ENCODE assay signal across 7 mouse cellular contexts in genomic region chr7:126376903-126377277, GRCm38 (mm10). TPM values are rescaled to one million over a fixed set of nuclear protein-coding genes. Genes with fewer than 3 reads are reported as not detected.
DNase-seq lines count a peak whose midpoint lies in the region; ATAC-seq and TF ChIP-seq lines count a peak whose summit lies in the region.

No protein-coding gene starts in this region.

- H3K4me3 ChIP-seq in lung, postnatal 0 days (ENCODE audit: low read depth, low read length), result peak overlapping the region; percentile 69
- H3K4me3 ChIP-seq in embryonic facial prominence, embryonic 12.5 days, result peak overlapping the region; percentile 96
- H3K4me3 ChIP-seq in heart, embryonic 16.5 days (ENCODE audit: low read length), result peak overlapping the region; percentile 98
- peak overlapping the region; percentile 86 for H3K4me3 ChIP-seq in liver, embryonic 13.5 days (replicated peaks)
- peak overlapping the region; percentile 83 for H3K4me3 ChIP-seq in stomach, postnatal 0 days (ENCODE audit: low read depth, low read length)

- H3K36me3 ChIP-seq in lung, postnatal 0 days (ENCODE audit: insufficient read depth, low read length), result peaks cover 9% of the 10 kb centered on the region; the same call in 1 of the 2 replicates
- H3K36me3 ChIP-seq in embryonic facial prominence, embryonic 12.5 days, result peaks cover 22% of the 10 kb centered on the region
- H3K36me3 ChIP-seq in heart, embryonic 16.5 days (ENCODE audit: control insufficient read depth, insufficient read depth), result 0 out of 2 replicates have a peak, but pooled peaks cover 9% of the 10 kb centered on the region
- peaks cover 28% of the 10 kb centered on the region for H3K36me3 ChIP-seq in liver, embryonic 13.5 days
- H3K36me3 ChIP-seq in stomach, postnatal 0 days (ENCODE audit: control insufficient read depth, insufficient read depth, low read length), result peaks cover 11% of the 10 kb centered on the region

- TF ChIP-seq CTCF in lung, postnatal 0 days (IDR thresholded peaks at IDR 0.05), result no peak
- TF ChIP-seq CTCF in stomach, postnatal 0 days (IDR thresholded peaks at IDR 0.05; ENCODE audit: low read depth), result no peak

- no peak for TF ChIP-seq EP300 in lung, postnatal 0 days (IDR thresholded peaks at IDR 0.05)
- TF ChIP-seq EP300 in stomach, postnatal 0 days (optimal IDR thresholded peaks at IDR 0.05), result no peak

- no peak for DNase-seq in lung, postnatal 0 days (ENCODE audit: low spot score)
- DNase-seq in lung, postnatal 25 days (ENCODE audit: low spot score), result no peak
- no peak for DNase-seq in liver, embryonic 13.5 days
- no peak for DNase-seq in stomach, postnatal 0 days (ENCODE audit: low spot score)
- DNase-seq in Muller cell, postnatal 12 days (ENCODE audit: inconsistent ontology term), result no peak

- H3K4me2 ChIP-seq in lung, postnatal 0 days (replicated peaks; ENCODE audit: low read depth, low read length), result peak overlapping the region; percentile 87
- H3K4me2 ChIP-seq in embryonic facial prominence, embryonic 12.5 days (replicated peaks), result peak overlapping the region; percentile 95
- H3K4me2 ChIP-seq in heart, embryonic 16.5 days (ENCODE audit: low read depth, low read length), result peak overlapping the region; percentile 99
- peak overlapping the region; percentile 96 for H3K4me2 ChIP-seq in liver, embryonic 13.5 days
- peak overlapping the region; percentile 97 for H3K4me2 ChIP-seq in stomach, postnatal 0 days (replicated peaks; ENCODE audit: low read depth)

- H3K4me1 ChIP-seq in lung, postnatal 0 days (ENCODE audit: insufficient read depth, low read depth, low read length), result peaks cover 6% of the 10 kb centered on the region; the same call in 1 of the 2 replicates
- H3K4me1 ChIP-seq in embryonic facial prominence, embryonic 12.5 days, result peaks cover 8% of the 10 kb centered on the region
- H3K4me1 ChIP-seq in heart, embryonic 16.5 days (ENCODE audit: control insufficient read depth, insufficient read depth, low read length), result peaks cover 10% of the 10 kb centered on the region
- H3K4me1 ChIP-seq in liver, embryonic 13.5 days (replicated peaks), result peaks cover 36% of the 10 kb centered on the region
- 0 out of 2 replicates have a peak, but pooled peaks cover 4% of the 10 kb centered on the region for H3K4me1 ChIP-seq in stomach, postnatal 0 days (replicated peaks; ENCODE audit: control insufficient read depth, insufficient read depth)

- H3K9me3 ChIP-seq in lung, postnatal 0 days (ENCODE audit: low read length), result no peaks in the 10 kb centered on the region
- no peaks in the 10 kb centered on the region for H3K9me3 ChIP-seq in embryonic facial prominence, embryonic 12.5 days
- no peaks in the 10 kb centered on the region for H3K9me3 ChIP-seq in heart, embryonic 16.5 days (replicated peaks; ENCODE audit: control insufficient read depth, low read length)
- H3K9me3 ChIP-seq in liver, embryonic 13.5 days (replicated peaks), result no peaks in the 10 kb centered on the region
- H3K9me3 ChIP-seq in stomach, postnatal 0 days (ENCODE audit: control insufficient read depth, low read length), result no peaks in the 10 kb centered on the region

- peak overlapping the region; percentile 51 for H3K27ac ChIP-seq in lung, postnatal 0 days (ENCODE audit: low read length)
- peak overlapping the region; percentile 41; the same call in 1 of the 2 replicates for H3K27ac ChIP-seq in embryonic facial prominence, embryonic 12.5 days
- H3K27ac ChIP-seq in heart, embryonic 16.5 days (ENCODE audit: low read length), result peak overlapping the region; percentile 29; the same call in 1 of the 2 replicates
- H3K27ac ChIP-seq in liver, embryonic 13.5 days, result peak overlapping the region; percentile 71
- H3K27ac ChIP-seq in stomach, postnatal 0 days (replicated peaks), result peak overlapping the region; percentile 63

- no peaks in the 10 kb centered on the region for H3K27me3 ChIP-seq in lung, postnatal 0 days (replicated peaks; ENCODE audit: insufficient read depth, low read length)
- H3K27me3 ChIP-seq in embryonic facial prominence, embryonic 12.5 days, result no peaks in the 10 kb centered on the region
- no peaks in the 10 kb centered on the region for H3K27me3 ChIP-seq in heart, embryonic 16.5 days (ENCODE audit: control insufficient read depth, insufficient read depth, low read length)
- H3K27me3 ChIP-seq in liver, embryonic 13.5 days, result no peaks in the 10 kb centered on the region
- H3K27me3 ChIP-seq in stomach, postnatal 0 days (ENCODE audit: control insufficient read depth, insufficient read depth, low read length), result no peaks in the 10 kb centered on the region

- 2% methylated on average over 27 of the region's 27 CpGs for WGBS in lung, postnatal 0 days
- WGBS in embryonic facial prominence, embryonic 12.5 days, result 1% methylated on average over 27 of the region's 27 CpGs
- 1% methylated on average over 27 of the region's 27 CpGs for WGBS in heart, embryonic 16.5 days
- WGBS in liver, embryonic 13.5 days (ENCODE audit: insufficient replicate concordance), result under 1% methylated on average over 27 of the region's 27 CpGs
- WGBS in stomach, postnatal 0 days, result 2% methylated on average over 27 of the region's 27 CpGs

- peak overlapping the region; percentile 92 for H3K9ac ChIP-seq in lung, postnatal 0 days (replicated peaks; ENCODE audit: low read depth)
- H3K9ac ChIP-seq in embryonic facial prominence, embryonic 12.5 days, result peak overlapping the region; percentile 83
- peak overlapping the region; percentile 91 for H3K9ac ChIP-seq in heart, embryonic 16.5 days (ENCODE audit: low read length)
- peak overlapping the region; percentile 82 for H3K9ac ChIP-seq in liver, embryonic 13.5 days
- peak overlapping the region; percentile 92 for H3K9ac ChIP-seq in stomach, postnatal 0 days (ENCODE audit: low read length)

- peak; percentile 39 for ATAC-seq in lung, postnatal 0 days
- ATAC-seq in embryonic facial prominence, embryonic 12.5 days (ENCODE audit: insufficient number of reproducible peaks, insufficient read depth, low FRiP score, low TSS enrichment), result peak; percentile 53
- no peak; the same call in none of the 2 replicates for ATAC-seq in heart, embryonic 16.5 days (replicated peaks; ENCODE audit: extremely low read depth, insufficient read depth, low FRiP score)
- ATAC-seq in liver, embryonic 13.5 days (ENCODE audit: low read depth), result peak; percentile 61
- peak; percentile 3; the same call in 1 of the 2 replicates for ATAC-seq in stomach, postnatal 0 days (ENCODE audit: low FRiP score, low TSS enrichment)

RNA-seq across cellular contexts. Expression of gene Spns1, which starts 0.4 kb away (rescaled TPM):
- polyA plus RNA-seq in lung, postnatal 0 days (2015; fragmentation: Nextera tagmentation; extraction: Ambion mirVana), result 50.3 and 53.7 TPM in 2 replicates
- 64.9 and 68.9 TPM in 2 replicates for polyA plus RNA-seq in embryonic facial prominence, embryonic 12.5 days (2016; fragmentation: Nextera tagmentation; extraction: Ambion mirVana)
- 41.1 and 45.9 TPM in 2 replicates for polyA plus RNA-seq in heart, embryonic 16.5 days (2015; fragmentation: Nextera tagmentation; extraction: Ambion mirVana)
- 19.7 and 21.6 TPM in 2 replicates for polyA plus RNA-seq in liver, embryonic 13.5 days (2015; fragmentation: Nextera tagmentation; extraction: Ambion mirVana)
- 24.4 and 26.9 TPM in 2 replicates for polyA plus RNA-seq in stomach, postnatal 0 days (2015; fragmentation: Nextera tagmentation; extraction: Ambion mirVana)

RNA-seq across cellular contexts. Expression of gene Lat, which starts 7.5 kb away (rescaled TPM):
- polyA plus RNA-seq in lung, postnatal 0 days (2015; fragmentation: Nextera tagmentation; extraction: Ambion mirVana), result 1.6 and 1.7 TPM in 2 replicates
- polyA plus RNA-seq in embryonic facial prominence, embryonic 12.5 days (2016; fragmentation: Nextera tagmentation; extraction: Ambion mirVana), result 2.8 and 3.3 TPM in 2 replicates
- polyA plus RNA-seq in heart, embryonic 16.5 days (2015; fragmentation: Nextera tagmentation; extraction: Ambion mirVana), result 17.4 and 51.1 TPM in 2 replicates
- 10.9 and 12.4 TPM in 2 replicates for polyA plus RNA-seq in liver, embryonic 13.5 days (2015; fragmentation: Nextera tagmentation; extraction: Ambion mirVana)
- polyA plus RNA-seq in stomach, postnatal 0 days (2015; fragmentation: Nextera tagmentation; extraction: Ambion mirVana), result 0.21 and 0.46 TPM in 2 replicates

RNA-seq across cellular contexts. Expression of gene Nfatc2ip, which starts 19.6 kb away (rescaled TPM):
- polyA plus RNA-seq in lung, postnatal 0 days (2015; fragmentation: Nextera tagmentation; extraction: Ambion mirVana), result 1.5 and 2.0 TPM in 2 replicates
- 3.1 and 3.2 TPM in 2 replicates for polyA plus RNA-seq in embryonic facial prominence, embryonic 12.5 days (2016; fragmentation: Nextera tagmentation; extraction: Ambion mirVana)
- polyA plus RNA-seq in heart, embryonic 16.5 days (2015; fragmentation: Nextera tagmentation; extraction: Ambion mirVana), result 1.4 TPM in 2 replicates
- polyA plus RNA-seq in liver, embryonic 13.5 days (2015; fragmentation: Nextera tagmentation; extraction: Ambion mirVana), result 2.6 and 3.0 TPM in 2 replicates
- polyA plus RNA-seq in stomach, postnatal 0 days (2015; fragmentation: Nextera tagmentation; extraction: Ambion mirVana), result 1.1 and 1.3 TPM in 2 replicates

RNA-seq across cellular contexts. Expression of gene Cd19, which starts 37.8 kb away (rescaled TPM):
- 0.57 and 1.4 TPM in 2 replicates for polyA plus RNA-seq in lung, postnatal 0 days (2015; fragmentation: Nextera tagmentation; extraction: Ambion mirVana)
- polyA plus RNA-seq in embryonic facial prominence, embryonic 12.5 days (2016; fragmentation: Nextera tagmentation; extraction: Ambion mirVana), result not detected in 2 replicates
- 0.05 and 0.09 TPM in 2 replicates for polyA plus RNA-seq in heart, embryonic 16.5 days (2015; fragmentation: Nextera tagmentation; extraction: Ambion mirVana)
- polyA plus RNA-seq in liver, embryonic 13.5 days (2015; fragmentation: Nextera tagmentation; extraction: Ambion mirVana), result 0.14 and 0.23 TPM in 2 replicates
- polyA plus RNA-seq in stomach, postnatal 0 days (2015; fragmentation: Nextera tagmentation; extraction: Ambion mirVana), result 0.08 and 0.17 TPM in 2 replicates

RNA-seq across cellular contexts. Expression of gene Rabep2, which starts 51.7 kb away (rescaled TPM):
- 27.3 and 28.3 TPM in 2 replicates for polyA plus RNA-seq in lung, postnatal 0 days (2015; fragmentation: Nextera tagmentation; extraction: Ambion mirVana)
- polyA plus RNA-seq in embryonic facial prominence, embryonic 12.5 days (2016; fragmentation: Nextera tagmentation; extraction: Ambion mirVana), result 35.3 and 36.7 TPM in 2 replicates
- polyA plus RNA-seq in heart, embryonic 16.5 days (2015; fragmentation: Nextera tagmentation; extraction: Ambion mirVana), result 22.1 and 22.2 TPM in 2 replicates
- polyA plus RNA-seq in liver, embryonic 13.5 days (2015; fragmentation: Nextera tagmentation; extraction: Ambion mirVana), result 5.8 and 6.1 TPM in 2 replicates
- polyA plus RNA-seq in stomach, postnatal 0 days (2015; fragmentation: Nextera tagmentation; extraction: Ambion mirVana), result 19.4 and 20.7 TPM in 2 replicates
